Mouse (Mus musculus): Measurements from ENCODE around the gene Naxe. TPM values are rescaled to one million over a fixed set of nuclear protein-coding genes. Genes with fewer than 3 reads are reported as not detected.

Naxe gene
- 237 TPM in 2 replicates for polyA plus RNA-seq (2021; fragmentation: Nextera tagmentation)
- long read RNA-seq, experiment 1, transcript Naxe-201 (6 exons, 908 nt), result major isoform, 170 of 206 reads
- long read RNA-seq, experiment 1, partial matches to known transcripts, result 25 of 206 reads
- long read RNA-seq, experiment 1, other reads (novel, unspliced or antisense), result 11 of 206 reads
- long read RNA-seq, experiment 2, transcript Naxe-201 (6 exons, 908 nt), result major isoform, 59 of 105 reads
- long read RNA-seq, experiment 2, partial matches to known transcripts, result 24 of 105 reads
- long read RNA-seq, experiment 2, other reads (novel, unspliced or antisense), result 22 of 105 reads

GRCm38 (mm10) chr3:88057902-88058696 lies at the start of gene Naxe:
Gene Naxe (minus strand): TSS chr3:88058495.

DNA sequence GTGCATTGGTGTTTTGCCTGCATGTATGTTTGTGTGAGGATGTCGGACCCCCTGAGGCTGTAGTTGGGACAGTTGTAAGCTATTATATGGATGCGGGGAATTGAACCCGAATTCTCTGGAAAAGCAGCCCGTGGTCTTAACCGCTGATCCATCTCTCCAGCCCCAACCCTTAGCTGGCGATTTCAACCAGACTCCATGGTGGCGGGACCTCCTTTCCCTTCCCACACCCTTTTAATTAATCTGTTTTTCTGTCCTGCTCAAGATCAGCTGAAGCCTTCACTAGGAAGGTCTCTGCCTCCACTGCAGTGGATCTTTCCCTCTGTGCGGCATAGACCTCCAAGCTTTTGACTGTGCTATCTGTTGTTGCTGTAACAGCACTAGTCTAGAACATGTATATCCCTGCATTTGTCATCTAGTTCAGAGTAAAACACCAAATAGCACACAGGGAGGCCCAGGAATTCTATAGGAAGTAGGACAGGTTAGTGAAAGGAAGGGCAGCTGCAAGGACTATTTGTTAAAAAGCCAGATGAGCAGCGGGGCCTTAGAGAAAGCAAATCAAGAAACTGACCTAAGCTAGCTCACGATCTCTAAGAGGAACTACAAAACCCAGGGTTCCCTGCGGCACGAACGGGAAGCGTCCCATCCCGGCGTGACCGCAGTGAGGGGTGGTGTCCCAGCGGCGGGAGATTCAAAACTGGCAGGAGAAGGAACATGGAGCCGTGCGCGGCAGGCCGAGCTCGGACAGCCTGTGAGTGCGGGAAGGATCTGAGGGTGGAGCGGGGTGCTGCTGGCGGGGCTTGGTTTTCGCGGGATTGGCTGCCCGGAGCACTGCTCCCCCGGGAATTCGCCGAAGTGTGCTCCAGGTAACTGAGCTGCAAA lies 23.3 kb upstream of the Naxe start, which contains the start of gene Iqgap3:
Gene Iqgap3, plus strand, starts transcription at position 627 of the 879 bp plus-strand sequence.

DNA sequence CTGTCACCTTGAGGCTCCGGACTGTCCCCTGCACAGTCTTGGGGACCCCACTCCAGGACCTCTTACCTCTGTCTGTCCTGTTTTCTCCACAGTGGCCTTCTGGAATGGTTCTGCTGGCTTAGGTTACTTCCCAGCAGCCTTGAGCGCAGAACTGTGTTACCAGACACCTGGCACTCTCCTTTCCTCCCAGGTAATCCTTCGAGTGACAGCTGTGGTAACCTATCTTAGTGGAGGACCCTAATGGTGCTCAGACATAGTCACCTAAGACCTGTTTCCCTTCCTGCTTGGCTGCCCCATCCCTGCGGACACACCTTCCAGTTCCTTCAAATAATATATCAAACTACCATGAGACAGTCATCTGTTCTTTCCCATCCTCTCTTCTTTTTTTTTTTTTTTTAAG lies 19.9 kb upstream of the Naxe start, which contains the start of gene Ttc24:
Gene Ttc24, minus strand, starts transcription at position 101 of the 400 bp plus-strand sequence.

GRCm38 (mm10) chr3:88042661-88043421 lies 15.5 kb downstream of the Naxe start, which contains the start of gene Gpatch4:
Gene Gpatch4 (plus strand): TSS chr3:88043108.

DNA sequence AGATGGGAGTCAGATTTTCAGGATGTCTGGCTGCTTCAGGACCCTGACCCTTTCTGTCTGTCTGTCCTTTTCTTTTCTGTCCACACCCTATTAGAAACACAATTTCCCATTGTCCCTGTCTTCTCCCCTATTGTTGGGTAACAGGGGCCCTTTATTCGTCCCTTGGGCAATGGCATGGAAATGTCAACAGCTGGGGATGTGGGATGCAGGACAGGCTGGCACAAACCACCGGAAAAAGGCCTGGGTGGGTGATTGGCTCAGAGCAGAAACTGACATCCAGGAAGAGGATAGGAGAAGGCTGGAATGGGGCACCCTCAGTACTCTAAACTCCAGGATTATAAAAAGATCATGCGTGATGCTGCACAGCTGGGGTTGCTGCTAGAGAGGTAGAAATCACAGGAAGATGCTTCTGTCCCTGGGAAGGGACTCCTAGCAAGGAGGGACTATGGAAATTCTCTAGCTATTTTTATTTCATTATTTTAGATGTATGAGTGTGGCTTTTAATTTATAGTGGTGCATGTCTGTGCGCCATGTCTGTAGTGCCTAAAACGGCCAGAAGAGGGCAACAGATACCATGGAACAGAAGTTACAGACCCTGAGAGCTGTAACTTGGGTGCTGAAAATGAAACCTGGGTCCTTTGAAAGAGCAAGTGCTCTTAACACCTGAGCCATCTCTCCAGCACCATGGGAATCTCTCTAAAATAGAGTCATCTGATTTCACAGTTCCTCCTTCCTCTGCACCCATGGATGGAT lies 30.7 kb downstream of the Naxe start, which contains the start of gene Hapln2:
Gene Hapln2, minus strand, starts transcription at position 150 of the 753 bp plus-strand sequence.

Other genes with a start within 250 kb of the Naxe start
- 2.2 and 3.1 TPM in 2 replicates for gene Pear1, start 234.2 kb downstream of the Naxe start, polyA plus RNA-seq (2021; fragmentation: Nextera tagmentation)
- gene Sh2d2a, start 211.7 kb downstream of the Naxe start, polyA plus RNA-seq (2021; fragmentation: Nextera tagmentation), result 0.08 TPM in 1 of 2 replicates, not detected in the other
- gene Prcc, start 172.9 kb downstream of the Naxe start, polyA plus RNA-seq (2021; fragmentation: Nextera tagmentation), result 2.4 and 2.7 TPM in 2 replicates
- gene Hdgf, start 152.2 kb downstream of the Naxe start, polyA plus RNA-seq (2021; fragmentation: Nextera tagmentation), result 90.1 and 97.6 TPM in 2 replicates
- gene Mrpl24, start 139.0 kb downstream of the Naxe start, polyA plus RNA-seq (2021; fragmentation: Nextera tagmentation), result 77.3 and 83.4 TPM in 2 replicates
- gene Isg20l2, start 128.2 kb downstream of the Naxe start, polyA plus RNA-seq (2021; fragmentation: Nextera tagmentation), result 3.4 and 3.7 TPM in 2 replicates
- gene Rrnad1, start 127.8 kb downstream of the Naxe start, polyA plus RNA-seq (2021; fragmentation: Nextera tagmentation), result 8.3 and 10.7 TPM in 2 replicates
- 2.6 and 10.6 TPM in 2 replicates for gene Crabp2, start 109.8 kb downstream of the Naxe start, polyA plus RNA-seq (2021; fragmentation: Nextera tagmentation)
- 1.4 and 2.2 TPM in 2 replicates for gene Nes, start 87.4 kb downstream of the Naxe start, polyA plus RNA-seq (2021; fragmentation: Nextera tagmentation)
- 185 and 220 TPM in 2 replicates for gene Bcan, start 58.3 kb downstream of the Naxe start, polyA plus RNA-seq (2021; fragmentation: Nextera tagmentation)
- 12.8 and 16.0 TPM in 2 replicates for gene Hapln2, start 30.9 kb downstream of the Naxe start, polyA plus RNA-seq (2021; fragmentation: Nextera tagmentation)
- gene Gpatch4, start 15.4 kb downstream of the Naxe start, polyA plus RNA-seq (2021; fragmentation: Nextera tagmentation), result 18.0 and 18.5 TPM in 2 replicates
- gene Ttc24, start 19.8 kb upstream of the Naxe start, polyA plus RNA-seq (2021; fragmentation: Nextera tagmentation), result not detected in 2 replicates
- 0.15 and 0.16 TPM in 2 replicates for gene Iqgap3, start 23.5 kb upstream of the Naxe start, polyA plus RNA-seq (2021; fragmentation: Nextera tagmentation)
- 62.2 and 79.5 TPM in 2 replicates for gene Mef2d, start 83.9 kb upstream of the Naxe start, polyA plus RNA-seq (2021; fragmentation: Nextera tagmentation)
- 0.11 TPM in 1 of 2 replicates, not detected in the other for gene Rhbg, start 196.2 kb upstream of the Naxe start, polyA plus RNA-seq (2021; fragmentation: Nextera tagmentation)
- gene Gm38392, start 228.7 kb upstream of the Naxe start, polyA plus RNA-seq (2021; fragmentation: Nextera tagmentation), result 0.10 TPM in 1 of 2 replicates, not detected in the other
- gene Tsacc, start 238.5 kb upstream of the Naxe start, polyA plus RNA-seq (2021; fragmentation: Nextera tagmentation), result 3.9 and 4.6 TPM in 2 replicates
- gene Cct3, start 238.6 kb upstream of the Naxe start, polyA plus RNA-seq (2021; fragmentation: Nextera tagmentation), result 205 and 208 TPM in 2 replicates